Mouse (Mus musculus): ENCODE measurements around the gene Ccna1. TPM values are rescaled to one million over a fixed set of nuclear protein-coding genes. Genes with fewer than 3 reads are reported as not detected.
A peak's percentile ranks its signal among the peaks of the same experiment; 100 is the strongest.

The Ccna1 gene
- polyA plus RNA-seq, 1 experiment = not detected

- Histone ChIP-seq H3K4me1 (ENCODE audit: control insufficient read depth, insufficient read depth, low read length) (no peaks in the 10 kb centered on the region), H3K27me3 (replicated peaks; ENCODE audit: control insufficient read depth, insufficient read depth, low read length) (no peaks in the 10 kb centered on the region), H3K4me3 (ENCODE audit: insufficient read depth, low read depth, low read length) (no peak overlapping the region), H3K36me3 (ENCODE audit: control insufficient read depth, insufficient read depth, low read length) (no peaks in the 10 kb centered on the region), H3K27ac (ENCODE audit: insufficient read depth, low read depth, low read length) (no peak overlapping the region)
- no peak for DNase-seq
- TF ChIP-seq POLR2A (IDR thresholded peaks at IDR 0.05; ENCODE audit: low read depth, low read length) (no peak), CTCF (conservative IDR thresholded peaks at IDR 0.05; ENCODE audit: insufficient read depth, insufficient read length, low read depth, low read length) (no peak)
- 83% methylated on average over 1 of the region's 1 CpGs for WGBS
Observed at GRCm38 (mm10) chr3:55093161-55093560, 37.9 kb upstream of the Ccna1 start.

- H3K27ac ChIP-seq (ENCODE audit: insufficient read depth, low read depth, low read length) = no peak overlapping the region
- H3K36me3 ChIP-seq (ENCODE audit: control insufficient read depth, insufficient read depth, low read length) = no peaks in the 10 kb centered on the region
- DNase-seq = no peak
- no peaks in the 10 kb centered on the region for H3K27me3 ChIP-seq (replicated peaks; ENCODE audit: control insufficient read depth, insufficient read depth, low read length)
- 73% methylated on average over 4 of the region's 4 CpGs for WGBS
- TF ChIP-seq CTCF (conservative IDR thresholded peaks at IDR 0.05; ENCODE audit: insufficient read depth, insufficient read length, low read depth, low read length) = no peak
- no peak for TF ChIP-seq POLR2A (IDR thresholded peaks at IDR 0.05; ENCODE audit: low read depth, low read length)
- H3K4me3 ChIP-seq (ENCODE audit: insufficient read depth, low read depth, low read length) = no peak overlapping the region
- H3K4me1 ChIP-seq (ENCODE audit: control insufficient read depth, insufficient read depth, low read length) = no peaks in the 10 kb centered on the region
Observed at GRCm38 (mm10) chr3:55089291-55089690, 34.0 kb upstream of the Ccna1 start.

- no peak for TF ChIP-seq POLR2A (IDR thresholded peaks at IDR 0.05; ENCODE audit: low read depth, low read length)
- no peak for TF ChIP-seq CTCF (conservative IDR thresholded peaks at IDR 0.05; ENCODE audit: insufficient read depth, insufficient read length, low read depth, low read length)
- no peaks in the 10 kb centered on the region for H3K4me1 ChIP-seq (ENCODE audit: control insufficient read depth, insufficient read depth, low read length)
- H3K4me3 ChIP-seq (ENCODE audit: insufficient read depth, low read depth, low read length) = no peak overlapping the region
- peak; percentile 58 for DNase-seq
- H3K27ac ChIP-seq (ENCODE audit: insufficient read depth, low read depth, low read length) = no peak overlapping the region
- H3K36me3 ChIP-seq (ENCODE audit: control insufficient read depth, insufficient read depth, low read length) = no peaks in the 10 kb centered on the region
- WGBS = 52% methylated on average over 3 of the region's 3 CpGs
- no peaks in the 10 kb centered on the region for H3K27me3 ChIP-seq (replicated peaks; ENCODE audit: control insufficient read depth, insufficient read depth, low read length)
Observed at GRCm38 (mm10) chr3:55088843-55089242, 33.5 kb upstream of the Ccna1 start.

GRCm38 (mm10) chr3:55088359-55088758, 33.1 kb upstream of the Ccna1 start:
- H3K27me3 ChIP-seq (replicated peaks; ENCODE audit: control insufficient read depth, insufficient read depth, low read length) = no peaks in the 10 kb centered on the region
- no peaks in the 10 kb centered on the region for H3K4me1 ChIP-seq (ENCODE audit: control insufficient read depth, insufficient read depth, low read length)
- 63% methylated on average over 4 of the region's 4 CpGs for WGBS
- no peaks in the 10 kb centered on the region for H3K36me3 ChIP-seq (ENCODE audit: control insufficient read depth, insufficient read depth, low read length)
- H3K4me3 ChIP-seq (ENCODE audit: insufficient read depth, low read depth, low read length) = no peak overlapping the region
- no peak for DNase-seq
- no peak for TF ChIP-seq POLR2A (IDR thresholded peaks at IDR 0.05; ENCODE audit: low read depth, low read length)
- no peak for TF ChIP-seq CTCF (conservative IDR thresholded peaks at IDR 0.05; ENCODE audit: insufficient read depth, insufficient read length, low read depth, low read length)
- no peak overlapping the region for H3K27ac ChIP-seq (ENCODE audit: insufficient read depth, low read depth, low read length)

GRCm38 (mm10) chr3:55087360-55087759, 32.1 kb upstream of the Ccna1 start:
- TF ChIP-seq CTCF (conservative IDR thresholded peaks at IDR 0.05; ENCODE audit: insufficient read depth, insufficient read length, low read depth, low read length) (no peak), POLR2A (IDR thresholded peaks at IDR 0.05; ENCODE audit: low read depth, low read length) (no peak)
- Histone ChIP-seq H3K4me3 (ENCODE audit: insufficient read depth, low read depth, low read length) (no peak overlapping the region), H3K36me3 (ENCODE audit: control insufficient read depth, insufficient read depth, low read length) (no peaks in the 10 kb centered on the region), H3K27me3 (replicated peaks; ENCODE audit: control insufficient read depth, insufficient read depth, low read length) (no peaks in the 10 kb centered on the region), H3K4me1 (ENCODE audit: control insufficient read depth, insufficient read depth, low read length) (no peaks in the 10 kb centered on the region), H3K27ac (ENCODE audit: insufficient read depth, low read depth, low read length) (no peak overlapping the region)
- 74% methylated on average over 4 of the region's 4 CpGs for WGBS
- DNase-seq = no peak

- H3K4me1 ChIP-seq (ENCODE audit: control insufficient read depth, insufficient read depth, low read length) = no peaks in the 10 kb centered on the region
- DNase-seq = no peak
- no peak overlapping the region for H3K4me3 ChIP-seq (ENCODE audit: insufficient read depth, low read depth, low read length)
- TF ChIP-seq POLR2A (IDR thresholded peaks at IDR 0.05; ENCODE audit: low read depth, low read length) (no peak), CTCF (conservative IDR thresholded peaks at IDR 0.05; ENCODE audit: insufficient read depth, insufficient read length, low read depth, low read length) (no peak)
- H3K27ac ChIP-seq (ENCODE audit: insufficient read depth, low read depth, low read length) = no peak overlapping the region
- no peaks in the 10 kb centered on the region for H3K27me3 ChIP-seq (replicated peaks; ENCODE audit: control insufficient read depth, insufficient read depth, low read length)
- H3K36me3 ChIP-seq (ENCODE audit: control insufficient read depth, insufficient read depth, low read length) = no peaks in the 10 kb centered on the region
- WGBS = 88% methylated on average over 5 of the region's 5 CpGs
Observed at GRCm38 (mm10) chr3:55086948-55087347, 31.6 kb upstream of the Ccna1 start.

GRCm38 (mm10) chr3:55085716-55086115, 30.4 kb upstream of the Ccna1 start:
- no peaks in the 10 kb centered on the region for H3K4me1 ChIP-seq (ENCODE audit: control insufficient read depth, insufficient read depth, low read length)
- H3K4me3 ChIP-seq (ENCODE audit: insufficient read depth, low read depth, low read length) = no peak overlapping the region
- 61% methylated on average over 3 of the region's 3 CpGs for WGBS
- H3K36me3 ChIP-seq (ENCODE audit: control insufficient read depth, insufficient read depth, low read length) = no peaks in the 10 kb centered on the region
- TF ChIP-seq POLR2A (IDR thresholded peaks at IDR 0.05; ENCODE audit: low read depth, low read length) (no peak), CTCF (conservative IDR thresholded peaks at IDR 0.05; ENCODE audit: insufficient read depth, insufficient read length, low read depth, low read length) (no peak)
- no peaks in the 10 kb centered on the region for H3K27me3 ChIP-seq (replicated peaks; ENCODE audit: control insufficient read depth, insufficient read depth, low read length)
- no peak for DNase-seq
- no peak overlapping the region for H3K27ac ChIP-seq (ENCODE audit: insufficient read depth, low read depth, low read length)

- TF ChIP-seq POLR2A (IDR thresholded peaks at IDR 0.05; ENCODE audit: low read depth, low read length) (no peak), CTCF (conservative IDR thresholded peaks at IDR 0.05; ENCODE audit: insufficient read depth, insufficient read length, low read depth, low read length) (no peak)
- Histone ChIP-seq H3K4me3 (ENCODE audit: insufficient read depth, low read depth, low read length) (no peak overlapping the region), H3K27me3 (replicated peaks; ENCODE audit: control insufficient read depth, insufficient read depth, low read length) (no peaks in the 10 kb centered on the region), H3K4me1 (ENCODE audit: control insufficient read depth, insufficient read depth, low read length) (no peaks in the 10 kb centered on the region), H3K36me3 (ENCODE audit: control insufficient read depth, insufficient read depth, low read length) (no peaks in the 10 kb centered on the region), H3K27ac (ENCODE audit: insufficient read depth, low read depth, low read length) (no peak overlapping the region)
- no peak for DNase-seq
- WGBS = 60% methylated on average over 6 of the region's 6 CpGs
Observed at GRCm38 (mm10) chr3:55084781-55085180, 29.5 kb upstream of the Ccna1 start.
